Mouse (Mus musculus) limb, embryonic 14.5 days (tissue): Measurements from ENCODE around the gene Dhx9. TPM values are rescaled to one million over a fixed set of nuclear protein-coding genes. Genes with fewer than 3 reads are reported as not detected.

Experiments
- ATAC-seq: fragments of 200-750 bp; cut with Nextera tagmentation; 2 replicates; pipeline ENCODE4 v1.8.0; 2017; ENCODE audit warnings: low read depth, moderate number of reproducible peaks, moderate TSS enrichment; ENCODE audit not compliant: low FRiP score
- DNase-seq: peaks from one replicate; pipeline ENCODE4 v3.0.0-alpha.2; 2015; ENCODE audit warnings: low spot score
- H3K27ac ChIP-seq: fragments of 300-500 bp; sonication (generic); replicated peaks from 2 replicates; pipeline ENCODE4 v1.5.1; 2014; ENCODE audit warnings: low read depth, mild to moderate bottlenecking, low read length, moderate library complexity, mixed read lengths
- H3K27me3 ChIP-seq: fragments of 300-500 bp; sonication (generic); 2 replicates; pipeline ENCODE4 v1.6.1; 2014; ENCODE audit warnings: low read length, mixed read lengths; ENCODE audit not compliant: control insufficient read depth, insufficient read depth
- H3K36me3 ChIP-seq: fragments of 300-500 bp; sonication (generic); 2 replicates; pipeline ENCODE4 v1.6.1; 2014; ENCODE audit warnings: mild to moderate bottlenecking, low read length, moderate library complexity, mixed read lengths; ENCODE audit not compliant: control insufficient read depth, insufficient read depth
- H3K4me1 ChIP-seq: fragments of 300-500 bp; sonication (generic); 2 replicates; pipeline ENCODE4 v1.6.1; 2014; ENCODE audit warnings: antibody characterized with exemption, low read length, mixed read lengths; ENCODE audit not compliant: control insufficient read depth, insufficient read depth
- H3K4me2 ChIP-seq: fragments of 300-500 bp; sonication (generic); replicated peaks from 2 replicates; pipeline ENCODE4 v1.6.1; 2014; ENCODE audit warnings: low read depth, mild to moderate bottlenecking, low read length, moderate library complexity; ENCODE audit not compliant: severe bottlenecking
- H3K4me3 ChIP-seq: fragments of 300-500 bp; sonication (generic); replicated peaks from 2 replicates; pipeline ENCODE4 v1.5.1; 2014; ENCODE audit warnings: low read length
- H3K9ac ChIP-seq: fragments of 300-500 bp; sonication (generic); 2 replicates; pipeline ENCODE4 v1.6.1; 2014; ENCODE audit warnings: mild to moderate bottlenecking, low read depth, low read length, moderate library complexity; ENCODE audit not compliant: severe bottlenecking
- H3K9me3 ChIP-seq: fragments of 300-500 bp; sonication (generic); 2 replicates; pipeline ENCODE4 v1.6.1; 2016; ENCODE audit warnings: low read length; ENCODE audit not compliant: control insufficient read depth
- POLR2A ChIP-seq: fragments of 200-500 bp; IDR thresholded peaks from 2 replicates; pipeline ENCODE4 v1.8.0; 2012; ENCODE audit warnings: inconsistent platforms, mild to moderate bottlenecking, moderate library complexity, borderline replicate concordance; ENCODE audit not compliant: insufficient read depth, insufficient read length; ENCODE audit errors: extremely low read depth
- WGBS: fragments of 180-500 bp; shearing (Covaris S2); extraction: QIAGEN DNeasy Blood & Tissue Kit; methylation state at CpG from one replicate; pipeline ENCODE4 v1.1.7; 2014; 5-methylcytosine and 5-hydroxymethylcytosine counted together
- polyA plus RNA-seq, 2 experiments: library from polyadenylated mRNA; depleted of rRNA in 1 of 2; stranded (reverse) in 1 of 2; unstranded in 1 of 2; fragments of >200 nt; fragmentation: Nextera tagmentation in 1 of 2; extraction: Ambion mirVana in 1 of 2; gene quantifications; 2 replicates each; pipeline versions ENCODE4 v1.2.1 to v1.2.3; 2012 to 2014

The Dhx9 gene
- polyA plus RNA-seq, 2 experiments, result 24.2 to 143 TPM

GRCm38 (mm10) chr1:153446120-153446831 is 41.2 kb downstream of the Dhx9 start:
- no peak for ATAC-seq
- DNase-seq, result no peak
- Histone ChIP-seq H3K4me1 (no peaks in the 10 kb centered on the region), H3K9me3 (no peaks in the 10 kb centered on the region), H3K36me3 (0 out of 2 replicates have a peak, but pooled peaks cover 10% of the 10 kb centered on the region), H3K27ac (no peak overlapping the region), H3K4me3 (no peak overlapping the region), H3K27me3 (no peaks in the 10 kb centered on the region), H3K4me2 (no peak overlapping the region), H3K9ac (no peak overlapping the region)
- no peak for TF ChIP-seq POLR2A
- 95% methylated on average over 20 of the region's 20 CpGs for WGBS

- no peak overlapping the region for H3K4me3 ChIP-seq
- H3K27me3 ChIP-seq, result no peaks in the 10 kb centered on the region
- no peak for ATAC-seq
- no peak overlapping the region for H3K4me2 ChIP-seq
- 71% methylated on average over 4 of the region's 4 CpGs for WGBS
- H3K4me1 ChIP-seq, result no peaks in the 10 kb centered on the region
- TF ChIP-seq POLR2A, result no peak
- no peaks in the 10 kb centered on the region for H3K9me3 ChIP-seq
- no peak overlapping the region for H3K27ac ChIP-seq
- 0 out of 2 replicates have a peak, but pooled peaks cover 3% of the 10 kb centered on the region for H3K36me3 ChIP-seq
- no peak for DNase-seq
- H3K9ac ChIP-seq, result no peak overlapping the region
Measured at GRCm38 (mm10) chr1:153443632-153444031, 43.8 kb downstream of the Dhx9 start.

GRCm38 (mm10) chr1:153443019-153443418 is 44.4 kb downstream of the Dhx9 start:
- H3K36me3 ChIP-seq, result no peaks in the 10 kb centered on the region

GRCm38 (mm10) chr1:153441656-153442055 is 45.8 kb downstream of the Dhx9 start:
- WGBS, result 74% methylated on average over 3 of the region's 3 CpGs
- DNase-seq (no peak), ATAC-seq (no peak)
- Histone ChIP-seq H3K27ac (no peak overlapping the region), H3K27me3 (no peaks in the 10 kb centered on the region), H3K36me3 (no peaks in the 10 kb centered on the region), H3K9ac (no peak overlapping the region), H3K4me1 (no peaks in the 10 kb centered on the region), H3K4me2 (no peak overlapping the region), H3K9me3 (no peaks in the 10 kb centered on the region), H3K4me3 (no peak overlapping the region)
- no peak for TF ChIP-seq POLR2A

More at GRCm38 (mm10) chr1:153443019-153443418, 44.4 kb downstream of the Dhx9 start:
- H3K9me3 ChIP-seq, result no peaks in the 10 kb centered on the region
- H3K27me3 ChIP-seq, result no peaks in the 10 kb centered on the region
- H3K4me2 ChIP-seq, result no peak overlapping the region
- no peak for DNase-seq
- WGBS, result 78% methylated on average over 1 of the region's 1 CpGs
- H3K4me3 ChIP-seq, result no peak overlapping the region
- H3K9ac ChIP-seq, result no peak overlapping the region
- no peak for TF ChIP-seq POLR2A
- no peak for ATAC-seq
- no peak overlapping the region for H3K27ac ChIP-seq
- no peaks in the 10 kb centered on the region for H3K4me1 ChIP-seq

GRCm38 (mm10) chr1:153440752-153441151 is 46.7 kb downstream of the Dhx9 start:
- WGBS, result 85% methylated on average over 4 of the region's 4 CpGs
- no peak for TF ChIP-seq POLR2A
- no peak for ATAC-seq

More at GRCm38 (mm10) chr1:153440752-153441151, 46.7 kb downstream of the Dhx9 start:
- H3K36me3 ChIP-seq, result no peaks in the 10 kb centered on the region
- no peak overlapping the region for H3K4me2 ChIP-seq
- DNase-seq, result no peak
- H3K4me3 ChIP-seq, result no peak overlapping the region
- no peak overlapping the region for H3K27ac ChIP-seq
- no peak overlapping the region for H3K9ac ChIP-seq
- H3K27me3 ChIP-seq, result no peaks in the 10 kb centered on the region
- no peaks in the 10 kb centered on the region for H3K4me1 ChIP-seq
- no peaks in the 10 kb centered on the region for H3K9me3 ChIP-seq
